9 mouse cellular contexts compared by ENCODE assay signal in genomic region chr10:79726090-79726489, GRCm38 (mm10). TPM values are rescaled to one million over a fixed set of nuclear protein-coding genes. Genes with fewer than 3 reads are reported as not detected.
DNase-seq lines count a peak whose midpoint lies in the region; ATAC-seq and TF ChIP-seq lines count a peak whose summit lies in the region.
"Had no signal": no experiment of that assay in that cellular context is flagged by ENCODE, and none has a peak within 500 bp of the region (broad histone marks: within the 10 kb centered on the region; RNA-seq: fewer than 3 reads in every experiment).

No protein-coding gene starts in this region.

- no peaks in the 10 kb centered on the region for H3K4me1 ChIP-seq in hindbrain, embryonic 11.5 days (replicated peaks; ENCODE audit: control insufficient read depth, insufficient read depth, low read length)
- H3K4me1 ChIP-seq in hindbrain, embryonic 14.5 days (replicated peaks; ENCODE audit: control insufficient read depth, insufficient read depth, low read length), result no peaks in the 10 kb centered on the region
- H3K4me1 ChIP-seq in MEL (ENCODE audit: control insufficient read depth in 1 of 2, insufficient read depth in 2 of 2, low read length in 2 of 2), result no peaks in the 10 kb centered on the region

- H3K9me3 ChIP-seq in hindbrain, embryonic 11.5 days (ENCODE audit: control insufficient read depth, low read length), result no peaks in the 10 kb centered on the region
- 0 out of 2 replicates have a peak, but pooled peaks cover 3% of the 10 kb centered on the region for H3K9me3 ChIP-seq in hindbrain, embryonic 14.5 days (ENCODE audit: control insufficient read depth, low read length)
- H3K9me3 ChIP-seq in MEL (replicated peaks; ENCODE audit: insufficient read depth, low read length), result no peaks in the 10 kb centered on the region
- H3K9me3 ChIP-seq: limb, embryonic 15.5 days had no signal

- H3K4me3 ChIP-seq in hindbrain, embryonic 11.5 days (ENCODE audit: low read depth, low read length), result no peak overlapping the region
- no peak overlapping the region for H3K4me3 ChIP-seq in hindbrain, embryonic 14.5 days (replicated peaks; ENCODE audit: low read length)
- no peak overlapping the region for H3K4me3 ChIP-seq in MEL (ENCODE audit: control insufficient read depth in 1 of 2, insufficient read depth in 1 of 2, low read depth in 2 of 2, low read length in 2 of 2)
- H3K4me3 ChIP-seq: limb, embryonic 15.5 days had no signal

- 34% methylated on average over 11 of the region's 11 CpGs for WGBS in hindbrain, embryonic 11.5 days
- 23% methylated on average over 11 of the region's 11 CpGs for WGBS in hindbrain, embryonic 14.5 days

- H3K27ac ChIP-seq in hindbrain, embryonic 11.5 days (ENCODE audit: low read depth, low read length), result no peak overlapping the region
- H3K27ac ChIP-seq in hindbrain, embryonic 14.5 days, result no peak overlapping the region
- H3K27ac ChIP-seq in MEL (ENCODE audit: control insufficient read depth, low read depth, low read length), result no peak overlapping the region
- H3K27ac ChIP-seq: limb, embryonic 15.5 days had no signal

- DNase-seq in hindbrain, embryonic 11.5 days (ENCODE audit: low spot score), result peak; percentile 44
- DNase-seq in hindbrain, embryonic 14.5 days (ENCODE audit: low spot score), result no peak
- peak; percentile 69 for DNase-seq in MEL (ENCODE audit: low read depth, low spot score)
- DNase-seq in embryo, embryonic 11 days, result peak; percentile 41
- peak; percentile 69 to 77 for DNase-seq in kidney, postnatal 25 days
- peak; percentile 26 to 54 for DNase-seq in monocyte, adult 2 months (ENCODE audit: low read depth in 1 of 2, low spot score in 2 of 2)
- no peak for DNase-seq in Muller cell, postnatal 12 days (ENCODE audit: inconsistent ontology term)
- no peak for DNase-seq in layer of hippocampus, adult 8-10 months (ENCODE audit: low spot score in 2 of 2)

- no peak overlapping the region for H3K9ac ChIP-seq in hindbrain, embryonic 11.5 days (ENCODE audit: low read depth, low read length)
- H3K9ac ChIP-seq in hindbrain, embryonic 14.5 days, result no peak overlapping the region
- no peak overlapping the region for H3K9ac ChIP-seq in MEL (ENCODE audit: control insufficient read depth, low read depth, low read length, poor library complexity, severe bottlenecking)
- H3K9ac ChIP-seq: limb, embryonic 15.5 days had no signal

- H3K79me2 ChIP-seq in MEL (ENCODE audit: control insufficient read depth, insufficient read depth, low read length, poor library complexity), result no peaks in the 10 kb centered on the region

- no peak for ATAC-seq in hindbrain, embryonic 11.5 days (ENCODE audit: low FRiP score)
- no peak for ATAC-seq in hindbrain, embryonic 14.5 days (ENCODE audit: low FRiP score)

- no peak overlapping the region for H3K4me2 ChIP-seq in hindbrain, embryonic 11.5 days (replicated peaks; ENCODE audit: low read depth, low read length)
- H3K4me2 ChIP-seq in hindbrain, embryonic 14.5 days (replicated peaks), result no peak overlapping the region
- H3K4me2 ChIP-seq: limb, embryonic 15.5 days had no signal

- no peak for TF ChIP-seq EP300 in MEL (IDR thresholded peaks at IDR 0.05; ENCODE audit: low read depth in 1 of 2, low read length in 2 of 2)

- peak; percentile 83 to 95 (median 93) for TF ChIP-seq CTCF in MEL (IDR thresholded peaks at IDR 0.05 in 2 of 3, conservative IDR thresholded peaks at IDR 0.05 in 1 of 3; ENCODE audit: control insufficient read depth in 1 of 3, insufficient read depth in 1 of 3, low read depth in 2 of 3, low read length in 3 of 3, poor library complexity in 1 of 3, severe bottlenecking in 1 of 3)

- H3K27me3 ChIP-seq in hindbrain, embryonic 11.5 days (ENCODE audit: control insufficient read depth, insufficient read depth, low read length), result no peaks in the 10 kb centered on the region
- H3K27me3 ChIP-seq in hindbrain, embryonic 14.5 days (ENCODE audit: control insufficient read depth, insufficient read depth, low read length), result no peaks in the 10 kb centered on the region
- H3K27me3 ChIP-seq in MEL (ENCODE audit: control insufficient read depth in 1 of 2, insufficient read depth in 2 of 2, low read length in 2 of 2), result no peaks in the 10 kb centered on the region

- no peak for TF ChIP-seq POLR2A in MEL (IDR thresholded peaks at IDR 0.05; ENCODE audit: control insufficient read depth in 1 of 2, insufficient read depth in 1 of 2, low read depth in 1 of 2, low read length in 2 of 2, poor library complexity in 1 of 2)

- TF ChIP-seq RAD21 in MEL (IDR thresholded peaks at IDR 0.05; ENCODE audit: low read depth, low read length), result peak; percentile 40

- no peaks in the 10 kb centered on the region for H3K36me3 ChIP-seq in hindbrain, embryonic 11.5 days (ENCODE audit: control insufficient read depth, insufficient read depth, low read length)
- 0 out of 2 replicates have a peak, but pooled peaks cover 8% of the 10 kb centered on the region for H3K36me3 ChIP-seq in hindbrain, embryonic 14.5 days (replicated peaks; ENCODE audit: control insufficient read depth, insufficient read depth)
- no peaks in the 10 kb centered on the region for H3K36me3 ChIP-seq in MEL (ENCODE audit: control insufficient read depth in 1 of 2, insufficient read depth in 2 of 2, low read length in 2 of 2)
- H3K36me3 ChIP-seq: limb, embryonic 15.5 days had no signal

TF ChIP-seq in MEL, 35 proteins besides CTCF, POLR2A, EP300 and RAD21:
- no peak for TF ChIP-seq TCF12 (IDR thresholded peaks at IDR 0.05; ENCODE audit: low read depth, low read length)
- no peak for TF ChIP-seq MAZ (IDR thresholded peaks at IDR 0.05; ENCODE audit: low read depth, low read length)
- peak; percentile 78 for TF ChIP-seq SMC3 (IDR thresholded peaks at IDR 0.05; ENCODE audit: low read depth, low read length)
- TF ChIP-seq NRF1 (IDR thresholded peaks at IDR 0.05; ENCODE audit: insufficient read depth, low read depth, low read length, poor library complexity, severe bottlenecking), result no peak
- TF ChIP-seq ZC3H11A (IDR thresholded peaks at IDR 0.05; ENCODE audit: low read depth, low read length), result peak; percentile 35
- TF ChIP-seq ELF1 (IDR thresholded peaks at IDR 0.05; ENCODE audit: low read depth, low read length), result no peak
- TF ChIP-seq USF2 (IDR thresholded peaks at IDR 0.05; ENCODE audit: borderline replicate concordance in 1 of 2, insufficient read depth in 1 of 2, low read depth in 1 of 2, low read length in 2 of 2), result no peak
- no peak for TF ChIP-seq MYC (IDR thresholded peaks at IDR 0.05; ENCODE audit: low read depth, low read length)

RNA-seq across cellular contexts. Expression of gene Hcn2, which starts 9.7 kb away (rescaled TPM):
- polyA plus RNA-seq in hindbrain, embryonic 11.5 days (2014; fragmentation: Nextera tagmentation; extraction: Ambion mirVana), result 0.15 and 0.20 TPM in 2 replicates
- polyA plus RNA-seq in hindbrain, embryonic 14.5 days (2014; fragmentation: Nextera tagmentation; extraction: Ambion mirVana), result 2.9 and 4.3 TPM in 2 replicates
- 0.42 and 0.59 TPM in 2 replicates for total RNA-seq in MEL (2012; rRNA removed)
- 1 to 10 TPM in 1 of 2 experiments, not detected in 1; 1.6 TPM for polyA plus RNA-seq in MEL (2012; ENCODE audit: insufficient read depth in 1 of 2, insufficient read length in 2 of 2, low read depth in 1 of 2, low replicate concordance in 2 of 2, missing spikeins in 1 of 2)
- total RNA-seq in layer of hippocampus, adult 8-10 months (2022), result 100 to 1,000 TPM; 120 to 128 (median 121) TPM

RNA-seq across cellular contexts. Expression of gene Polrmt, which starts 20.3 kb away (rescaled TPM):
- 23.5 and 26.8 TPM in 2 replicates for polyA plus RNA-seq in hindbrain, embryonic 11.5 days (2014; fragmentation: Nextera tagmentation; extraction: Ambion mirVana)
- polyA plus RNA-seq in hindbrain, embryonic 14.5 days (2014; fragmentation: Nextera tagmentation; extraction: Ambion mirVana), result 32.8 and 36.5 TPM in 2 replicates
- 35.7 and 36.7 TPM in 2 replicates for total RNA-seq in MEL (2012; rRNA removed)
- 10 to 100 TPM in 1 of 2 experiments, not detected in 1; 66.9 TPM for polyA plus RNA-seq in MEL (2012; ENCODE audit: insufficient read depth in 1 of 2, insufficient read length in 2 of 2, low read depth in 1 of 2, low replicate concordance in 2 of 2, missing spikeins in 1 of 2)
- total RNA-seq in layer of hippocampus, adult 8-10 months (2022), result 10 to 100 TPM; 44.5 to 58.2 (median 51.3) TPM

RNA-seq across cellular contexts. Expression of gene Bsg, which starts 21.8 kb away (rescaled TPM):
- polyA plus RNA-seq in hindbrain, embryonic 11.5 days (2014; fragmentation: Nextera tagmentation; extraction: Ambion mirVana), result 595 and 605 TPM in 2 replicates
- polyA plus RNA-seq in hindbrain, embryonic 14.5 days (2014; fragmentation: Nextera tagmentation; extraction: Ambion mirVana), result 930 and 976 TPM in 2 replicates
- 346 and 406 TPM in 2 replicates for total RNA-seq in MEL (2012; rRNA removed)
- polyA plus RNA-seq in MEL (2012; ENCODE audit: insufficient read depth in 1 of 2, insufficient read length in 2 of 2, low read depth in 1 of 2, low replicate concordance in 2 of 2, missing spikeins in 1 of 2), result 100 to 1,000 TPM; 318 to 700 TPM
- 100 to 1,000 TPM; 515 to 593 (median 535) TPM for total RNA-seq in layer of hippocampus, adult 8-10 months (2022)

RNA-seq across cellular contexts. Expression of gene Fgf22, which starts 28.8 kb away (rescaled TPM):
- polyA plus RNA-seq in hindbrain, embryonic 11.5 days (2014; fragmentation: Nextera tagmentation; extraction: Ambion mirVana), result 0.18 and 0.48 TPM in 2 replicates
- polyA plus RNA-seq in hindbrain, embryonic 14.5 days (2014; fragmentation: Nextera tagmentation; extraction: Ambion mirVana), result 1.4 and 1.6 TPM in 2 replicates
- 0.15 and 0.33 TPM in 2 replicates for total RNA-seq in MEL (2012; rRNA removed)
- polyA plus RNA-seq in MEL (2012; ENCODE audit: insufficient read depth in 1 of 2, insufficient read length in 2 of 2, low read depth in 1 of 2, low replicate concordance in 2 of 2, missing spikeins in 1 of 2), result under 1 TPM in 1 of 2 experiments, not detected in 1; 0.33 TPM
- total RNA-seq in layer of hippocampus, adult 8-10 months (2022), result 1 to 10 TPM; 1.7 to 4.6 (median 2.4) TPM

RNA-seq across cellular contexts. Expression of gene Gzmm, which starts 37.3 kb away (rescaled TPM):
- 0.42 and 0.73 TPM in 2 replicates for polyA plus RNA-seq in hindbrain, embryonic 11.5 days (2014; fragmentation: Nextera tagmentation; extraction: Ambion mirVana)
- polyA plus RNA-seq in hindbrain, embryonic 14.5 days (2014; fragmentation: Nextera tagmentation; extraction: Ambion mirVana), result 1.5 and 1.8 TPM in 2 replicates
- 1.5 and 2.5 TPM in 2 replicates for total RNA-seq in MEL (2012; rRNA removed)
- polyA plus RNA-seq in MEL (2012; ENCODE audit: insufficient read depth in 1 of 2, insufficient read length in 2 of 2, low read depth in 1 of 2, low replicate concordance in 2 of 2, missing spikeins in 1 of 2), result 1 to 10 TPM in 1 of 2 experiments, not detected in 1; 2.3 TPM
- 1 to 10 TPM; 2.3 to 3.5 (median 3.3) TPM for total RNA-seq in layer of hippocampus, adult 8-10 months (2022)

Comparison
In these comparisons a context has a peak if more than half of its experiments do, and no peak if none do; other contexts are left out.
1. DNase-seq: peak in hindbrain, embryonic 11.5 days (single experiment), MEL (single experiment), embryo, embryonic 11 days (single experiment), kidney, postnatal 25 days (2 of 2) and monocyte, adult 2 months (2 of 2); none in hindbrain, embryonic 14.5 days (single experiment), Muller cell, postnatal 12 days (single experiment) and layer of hippocampus, adult 8-10 months (0 of 2).